Mouse (Mus musculus): ENCODE measurements around the gene Art4. TPM values are rescaled to one million over a fixed set of nuclear protein-coding genes. Genes with fewer than 3 reads are reported as not detected.
"Not testable (repeated sequence)": the region's sequence is repeated elsewhere in the genome, so short reads cannot be mapped to it uniquely, and the experiment has no call there.

Art4 gene
- polyA plus RNA-seq, 1 experiment from 2014 or later: 14.4 TPM

GRCm38 (mm10) chr6:136894532-136895339 is 37.2 kb upstream of the Art4 start:
- peak overlapping the region; percentile 78 for H3K27ac ChIP-seq
- no peak overlapping the region for H3K4me2 ChIP-seq
- no peak overlapping the region for H3K4me3 ChIP-seq
- ATAC-seq (replicated peaks; ENCODE audit: insufficient number of reproducible peaks, insufficient read depth, low FRiP score, low read depth): no peak
- H3K9me3 ChIP-seq (replicated peaks): no peaks in the 10 kb centered on the region
- no peaks in the 10 kb centered on the region for H3K27me3 ChIP-seq
- H3K4me1 ChIP-seq (replicated peaks): peaks cover 16% of the 10 kb centered on the region
- 47% methylated on average over 15 of the region's 15 CpGs for WGBS
- H3K36me3 ChIP-seq: no peaks in the 10 kb centered on the region
- H3K9ac ChIP-seq: no peak overlapping the region

GRCm38 (mm10) chr6:136892002-136892401 is 34.5 kb upstream of the Art4 start:
- no peaks in the 10 kb centered on the region for H3K9me3 ChIP-seq (replicated peaks)
- no peak overlapping the region for H3K9ac ChIP-seq
- WGBS: 65% methylated on average over 2 of the region's 2 CpGs
- no peak for ATAC-seq (replicated peaks; ENCODE audit: insufficient number of reproducible peaks, insufficient read depth, low FRiP score, low read depth)
- peaks cover 11% of the 10 kb centered on the region for H3K4me1 ChIP-seq (replicated peaks)
- H3K27ac ChIP-seq: peak overlapping the region; percentile 17
- no peaks in the 10 kb centered on the region for H3K36me3 ChIP-seq
- no peaks in the 10 kb centered on the region for H3K27me3 ChIP-seq
- no peak overlapping the region for H3K4me2 ChIP-seq
- H3K4me3 ChIP-seq: no peak overlapping the region

GRCm38 (mm10) chr6:136889554-136889953 is 32.0 kb upstream of the Art4 start:
- WGBS: 75% methylated on average over 6 of the region's 6 CpGs
- H3K4me2 ChIP-seq: no peak overlapping the region
- ATAC-seq (replicated peaks; ENCODE audit: insufficient number of reproducible peaks, insufficient read depth, low FRiP score, low read depth): no peak
- H3K9ac ChIP-seq: no peak overlapping the region
- no peaks in the 10 kb centered on the region for H3K27me3 ChIP-seq
- H3K4me1 ChIP-seq (replicated peaks): peaks cover 10% of the 10 kb centered on the region
- no peaks in the 10 kb centered on the region for H3K9me3 ChIP-seq (replicated peaks)
- H3K36me3 ChIP-seq: no peaks in the 10 kb centered on the region
- H3K27ac ChIP-seq: peak overlapping the region; percentile 37; the same call in 1 of the 2 replicates
- no peak overlapping the region for H3K4me3 ChIP-seq

GRCm38 (mm10) chr6:136889067-136889466 is 31.5 kb upstream of the Art4 start:
- 88% methylated on average over 6 of the region's 6 CpGs for WGBS
- no peak for ATAC-seq (replicated peaks; ENCODE audit: insufficient number of reproducible peaks, insufficient read depth, low FRiP score, low read depth)
- Histone ChIP-seq H3K27me3 (no peaks in the 10 kb centered on the region), H3K4me2 (no peak overlapping the region), H3K9ac (no peak overlapping the region), H3K4me3 (no peak overlapping the region), H3K36me3 (no peaks in the 10 kb centered on the region), H3K4me1 (replicated peaks) (peaks cover 8% of the 10 kb centered on the region), H3K9me3 (replicated peaks) (no peaks in the 10 kb centered on the region), H3K27ac (peak overlapping the region; percentile 37; the same call in 1 of the 2 replicates)

GRCm38 (mm10) chr6:136887854-136888253 is 30.3 kb upstream of the Art4 start:
- no peak overlapping the region for H3K9ac ChIP-seq
- no peak overlapping the region for H3K4me3 ChIP-seq
- H3K9me3 ChIP-seq (replicated peaks): no peaks in the 10 kb centered on the region
- ATAC-seq (replicated peaks; ENCODE audit: insufficient number of reproducible peaks, insufficient read depth, low FRiP score, low read depth): peak; percentile 87
- H3K4me1 ChIP-seq (replicated peaks): peaks cover 8% of the 10 kb centered on the region
- no peaks in the 10 kb centered on the region for H3K36me3 ChIP-seq
- H3K4me2 ChIP-seq: no peak overlapping the region
- no peaks in the 10 kb centered on the region for H3K27me3 ChIP-seq
- WGBS: 30% methylated on average over 9 of the region's 9 CpGs
- peak overlapping the region; percentile 73 for H3K27ac ChIP-seq

- not testable (repeated sequence) for H3K4me3 ChIP-seq; H3K9me3 ChIP-seq (replicated peaks); H3K27me3 ChIP-seq; H3K4me1 ChIP-seq (replicated peaks); H3K27ac ChIP-seq; H3K9ac ChIP-seq; H3K4me2 ChIP-seq; H3K36me3 ChIP-seq; ATAC-seq (replicated peaks; ENCODE audit: insufficient number of reproducible peaks, insufficient read depth, low FRiP score, low read depth)
- 51% methylated on average over 1 of the region's 1 CpGs for WGBS
Observed at GRCm38 (mm10) chr6:136884766-136885165, 27.2 kb upstream of the Art4 start.

GRCm38 (mm10) chr6:136883961-136884360 is 26.4 kb upstream of the Art4 start:
- 90% methylated on average over 6 of the region's 6 CpGs for WGBS
- no peaks in the 10 kb centered on the region for H3K36me3 ChIP-seq
- H3K4me2 ChIP-seq: no peak overlapping the region
- no peak overlapping the region for H3K4me3 ChIP-seq
- no peak for ATAC-seq (replicated peaks; ENCODE audit: insufficient number of reproducible peaks, insufficient read depth, low FRiP score, low read depth)
- H3K9me3 ChIP-seq (replicated peaks): no peaks in the 10 kb centered on the region
- H3K27me3 ChIP-seq: no peaks in the 10 kb centered on the region
- no peak overlapping the region for H3K27ac ChIP-seq
- H3K4me1 ChIP-seq (replicated peaks): peaks cover 8% of the 10 kb centered on the region
- no peak overlapping the region for H3K9ac ChIP-seq

- no peak overlapping the region for H3K27ac ChIP-seq
- ATAC-seq (replicated peaks; ENCODE audit: insufficient number of reproducible peaks, insufficient read depth, low FRiP score, low read depth): no peak
- H3K9ac ChIP-seq: no peak overlapping the region
- no peak overlapping the region for H3K4me3 ChIP-seq
- H3K9me3 ChIP-seq (replicated peaks): no peaks in the 10 kb centered on the region
- no peaks in the 10 kb centered on the region for H3K27me3 ChIP-seq
- 71% methylated on average over 3 of the region's 3 CpGs for WGBS
- H3K36me3 ChIP-seq: no peaks in the 10 kb centered on the region
- peaks cover 8% of the 10 kb centered on the region for H3K4me1 ChIP-seq (replicated peaks)
- H3K4me2 ChIP-seq: no peak overlapping the region
Observed at GRCm38 (mm10) chr6:136883431-136883915, 25.9 kb upstream of the Art4 start.

GRCm38 (mm10) chr6:136881678-136882077 is 24.1 kb upstream of the Art4 start:
- Histone ChIP-seq H3K27me3 (no peaks in the 10 kb centered on the region), H3K27ac (no peak overlapping the region), H3K4me2 (no peak overlapping the region), H3K36me3 (no peaks in the 10 kb centered on the region), H3K4me1 (replicated peaks) (no peaks in the 10 kb centered on the region; the same call in 1 of the 2 replicates), H3K9me3 (replicated peaks) (no peaks in the 10 kb centered on the region), H3K4me3 (no peak overlapping the region), H3K9ac (no peak overlapping the region)
- no peak; the same call in 1 of the 2 replicates for ATAC-seq (replicated peaks; ENCODE audit: insufficient number of reproducible peaks, insufficient read depth, low FRiP score, low read depth)
- WGBS: 52% methylated on average over 8 of the region's 8 CpGs

- H3K9ac ChIP-seq: peak within 1 kb of the TSS; percentile 48
Observed at GRCm38 (mm10) chr6:136875670-136876069, 18.1 kb upstream of the Art4 start, which contains the start of gene Mgp. TSS of gene Mgp (minus strand) at chr6:136875823.

GRCm38 (mm10) chr6:136874599-136874998 is 17.1 kb upstream of the Art4 start:
- Histone ChIP-seq H3K27me3 (no peaks in the 10 kb centered on the region), H3K27ac (peak overlapping the region; percentile 84), H3K4me1 (replicated peaks) (peaks cover 19% of the 10 kb centered on the region), H3K4me3 (peak overlapping the region; percentile 37), H3K9ac (peak overlapping the region; percentile 41; the same call in 1 of the 2 replicates), H3K4me2 (peak overlapping the region; percentile 54), H3K36me3 (no peaks in the 10 kb centered on the region), H3K9me3 (replicated peaks) (no peaks in the 10 kb centered on the region)
- WGBS: 19% methylated on average over 8 of the region's 8 CpGs
- ATAC-seq (replicated peaks; ENCODE audit: insufficient number of reproducible peaks, insufficient read depth, low FRiP score, low read depth): peak; percentile 59; the same call in 1 of the 2 replicates

More at GRCm38 (mm10) chr6:136875670-136876069, 18.1 kb upstream of the Art4 start, which contains the start of gene Mgp:
- WGBS: 18% methylated on average over 9 of the region's 9 CpGs
- ATAC-seq (replicated peaks; ENCODE audit: insufficient number of reproducible peaks, insufficient read depth, low FRiP score, low read depth): peak; percentile 83
- Histone ChIP-seq H3K9me3 (replicated peaks) (no peaks in the 10 kb centered on the region), H3K27ac (peak within 1 kb of the TSS; percentile 84), H3K4me3 (peak within 1 kb of the TSS; percentile 48), H3K4me1 (replicated peaks) (peaks cover 19% of the 10 kb centered on the region), H3K4me2 (peak within 1 kb of the TSS; percentile 54), H3K27me3 (no peaks in the 10 kb centered on the region), H3K36me3 (no peaks in the 10 kb centered on the region)
